In genomic region chr3:144039498-144039897, GRCm38 (mm10) we compare ENCODE assay signal across 15 mouse cellular contexts.
"Had no signal": no experiment of that assay in that cellular context is flagged by ENCODE, and none has a peak within 500 bp of the region (broad histone marks: within the 10 kb centered on the region; RNA-seq: fewer than 3 reads in every experiment).

No protein-coding gene starts in this region.

- H3K27me3 ChIP-seq: kidney, embryonic 15.5 days; limb, embryonic 15.5 days; liver, embryonic 15.5 days; midbrain, embryonic 13.5 days; neural tube, embryonic 12.5 days; stomach, embryonic 15.5 days had no signal

- H3K27ac ChIP-seq: kidney, embryonic 15.5 days; limb, embryonic 15.5 days; liver, embryonic 15.5 days; midbrain, embryonic 13.5 days; neural tube, embryonic 12.5 days; stomach, embryonic 15.5 days had no signal

- H3K4me2 ChIP-seq: kidney, embryonic 15.5 days; limb, embryonic 15.5 days; liver, embryonic 15.5 days; lung, embryonic 14.5 days; midbrain, embryonic 13.5 days; neural tube, embryonic 12.5 days; stomach, embryonic 15.5 days had no signal

- ATAC-seq: intestine, embryonic 16.5 days; midbrain, embryonic 13.5 days had no signal

- DNase-seq: kidney, adult 2 months; kidney, postnatal 25 days; layer of hippocampus, adult 9-11 months; layer of hippocampus, postnatal 36 days; lung, embryonic 14.5 days; lung, postnatal 14 days; right cerebral cortex, postnatal 14 days; thymus, postnatal 36 days had no signal

- H3K4me1 ChIP-seq: kidney, embryonic 15.5 days; limb, embryonic 15.5 days; liver, embryonic 15.5 days; midbrain, embryonic 13.5 days; stomach, embryonic 15.5 days had no signal

- H3K4me3 ChIP-seq: kidney, embryonic 15.5 days; limb, embryonic 15.5 days; liver, embryonic 15.5 days; midbrain, embryonic 13.5 days; neural tube, embryonic 12.5 days; stomach, embryonic 15.5 days had no signal

- H3K36me3 ChIP-seq: kidney, embryonic 15.5 days; limb, embryonic 15.5 days; liver, embryonic 15.5 days; midbrain, embryonic 13.5 days; neural tube, embryonic 12.5 days; stomach, embryonic 15.5 days had no signal

- H3K9ac ChIP-seq: kidney, embryonic 15.5 days; limb, embryonic 15.5 days; liver, embryonic 15.5 days; lung, embryonic 14.5 days; midbrain, embryonic 13.5 days; neural tube, embryonic 12.5 days; stomach, embryonic 15.5 days had no signal

- H3K9me3 ChIP-seq: kidney, embryonic 15.5 days; limb, embryonic 15.5 days; liver, embryonic 15.5 days; midbrain, embryonic 13.5 days; neural tube, embryonic 12.5 days; stomach, embryonic 15.5 days had no signal
